Comparison of ENCODE assay signal across 10 mouse cellular contexts in the genomic region with DNA sequence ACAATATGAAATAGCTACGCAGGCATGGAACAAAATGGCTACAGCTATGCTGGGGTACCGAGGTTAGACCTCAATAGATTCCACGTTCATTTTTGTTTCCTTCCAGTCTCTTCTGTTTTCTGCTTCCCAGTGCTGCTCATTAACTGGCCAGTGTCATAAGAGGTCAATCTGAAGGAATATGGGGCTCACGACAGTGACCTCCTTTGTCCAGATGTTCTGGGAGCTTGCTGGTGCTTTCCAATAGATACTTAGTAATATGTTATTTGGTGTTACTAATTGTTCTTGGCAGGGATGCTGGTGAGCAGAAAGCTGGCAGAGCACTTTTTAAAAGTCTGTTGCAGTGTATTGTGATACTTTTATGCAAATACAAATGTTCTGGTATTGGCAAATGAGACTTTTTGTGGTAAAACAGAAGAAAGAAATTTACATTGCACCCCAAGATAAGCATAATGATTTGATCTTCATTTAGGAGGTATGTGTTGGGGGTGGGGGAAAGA.
DNase-seq lines count a peak whose midpoint lies in the region; ATAC-seq lines count a peak whose summit lies in the region.
"Had no signal": no experiment of that assay in that cellular context is flagged by ENCODE, and none has a peak within 500 bp of the region (broad histone marks: within the 10 kb centered on the region; RNA-seq: fewer than 3 reads in every experiment).

No protein-coding gene starts in this region.

- 0 out of 2 replicates have a peak, but pooled peaks have one; percentile 16 for ATAC-seq in frontal cortex, adult (ENCODE audit: low TSS enrichment)

- intact Hi-C loops in heart, postnatal 10 days (cut with DNase I) = no loop called here

- no peak for DNase-seq in frontal cortex, adult 2 months (ENCODE audit: extremely low spot score in 1 of 2, low spot score in 1 of 2)
- peak; percentile 29 for DNase-seq in layer of hippocampus, adult 11-12 months (ENCODE audit: low spot score)
- no peak for DNase-seq in layer of hippocampus, adult 9-10 months (ENCODE audit: low spot score)
- DNase-seq in Muller cell, postnatal 12 days (ENCODE audit: inconsistent ontology term) = peak; percentile 16
- DNase-seq in heart, postnatal 10 days = peak; percentile 39 to 42
- DNase-seq in adrenal gland, postnatal 14 days = no peak
- DNase-seq in spleen, postnatal 10 days (ENCODE audit: low spot score in 2 of 2) = no peak
- DNase-seq: lung, adult 2 months; thymus, adult 18-20 months had no signal

Comparison
In these comparisons a context has a peak if more than half of its experiments do, and no peak if none do; other contexts are left out.
1. DNase-seq: peak in layer of hippocampus, adult 11-12 months (single experiment), Muller cell, postnatal 12 days (single experiment) and heart, postnatal 10 days (2 of 2); none in frontal cortex, adult 2 months (0 of 2), layer of hippocampus, adult 9-10 months (single experiment), adrenal gland, postnatal 14 days (single experiment) and spleen, postnatal 10 days (0 of 2).